Mouse (Mus musculus): Measurements from ENCODE around the gene Zfp882.

- no peak for TF ChIP-seq POLR2A (IDR thresholded peaks at IDR 0.05; ENCODE audit: insufficient read length, low read depth)
- TF ChIP-seq E2F4 (IDR thresholded peaks at IDR 0.05; ENCODE audit: insufficient read depth) = no peak
- TF ChIP-seq POLR2AphosphoS2 (IDR thresholded peaks at IDR 0.05; ENCODE audit: insufficient read length, low read depth) = no peak
- TF ChIP-seq USF1 (IDR thresholded peaks at IDR 0.05; ENCODE audit: low read depth) = no peak
- no peak for TF ChIP-seq TCF12 (IDR thresholded peaks at IDR 0.05; ENCODE audit: insufficient read depth, poor library complexity, severe bottlenecking)
- TF ChIP-seq REST (IDR thresholded peaks at IDR 0.05; ENCODE audit: insufficient read depth, insufficient read length) = no peak
- no peak for TF ChIP-seq CEBPB (IDR thresholded peaks at IDR 0.05; ENCODE audit: insufficient read depth, poor library complexity, severe bottlenecking)
These were observed 33.4 kb downstream of the Zfp882 start for GRCm38 (mm10) chr8:71941776-71942175.
